Mouse (Mus musculus): ENCODE data around the gene Gm44973.
"Not testable (repeated sequence)": the region's sequence is repeated elsewhere in the genome, so short reads cannot be mapped to it uniquely, and the experiment has no call there.

Gm44973 gene

GRCm38 (mm10) chr7:5017352-5017751, 2.1 kb downstream of the Gm44973 start:
- DNase-seq = peak in 1 of 2 experiments; percentile 49

DNA sequence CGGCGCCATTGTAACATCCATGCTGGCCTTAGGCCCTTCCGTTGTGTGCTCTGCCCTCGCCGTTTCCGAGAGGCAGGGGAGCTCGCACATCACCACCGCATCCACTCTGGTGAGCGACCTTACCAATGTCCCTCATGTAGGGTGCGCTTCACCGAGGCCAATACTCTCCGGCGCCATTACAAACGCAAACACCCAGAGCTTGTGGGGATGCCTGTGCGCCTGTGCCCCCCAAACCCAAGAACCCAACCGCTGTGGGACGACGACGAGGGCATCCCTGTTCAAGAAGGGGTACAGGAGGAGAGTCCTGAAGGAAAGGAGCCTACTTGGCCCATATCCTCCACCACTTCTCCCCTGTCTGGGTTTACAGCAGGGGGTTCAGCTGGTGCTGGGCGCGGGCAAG, 2.6 kb downstream of the Gm44973 start:
- no peak for DNase-seq

- not testable (repeated sequence) for DNase-seq
Observed at GRCm38 (mm10) chr7:5019576-5019975, 4.3 kb downstream of the Gm44973 start.

GRCm38 (mm10) chr7:5020000-5020681, 4.8 kb downstream of the Gm44973 start, which contains the start of the genes Zfp865 and Ccdc106:
TSS of gene Zfp865 (plus strand) at chr7:5020376.
TSS of gene Ccdc106 (plus strand) at chr7:5020553.
- peak; percentile 96 to 99 for DNase-seq

GRCm38 (mm10) chr7:5020685-5021084, 5.4 kb downstream of the Gm44973 start:
- DNase-seq = no peak

DNA sequence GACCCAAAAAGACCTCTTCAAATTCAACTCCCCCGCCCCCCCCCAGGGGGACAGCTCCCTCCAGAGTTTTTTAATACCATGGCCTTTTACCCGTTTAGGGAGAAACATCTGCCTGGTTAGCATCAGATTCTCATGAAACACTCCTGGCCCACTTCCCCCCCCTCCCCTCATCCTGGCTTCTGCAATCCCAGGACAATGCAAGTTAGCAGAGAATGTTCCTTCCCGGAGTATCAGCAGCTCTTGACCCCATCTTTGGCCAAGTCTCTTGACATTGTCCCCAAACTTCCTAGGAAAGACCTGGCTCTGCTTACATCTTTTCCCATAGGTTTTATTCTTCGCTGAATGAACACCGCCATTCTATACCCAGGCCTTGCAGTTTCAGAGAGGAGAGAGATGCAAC, 5.9 kb downstream of the Gm44973 start:
- DNase-seq = peak in 1 of 2 experiments; percentile 28

- DNase-seq = no peak
Observed at GRCm38 (mm10) chr7:5029543-5029942, 14.2 kb downstream of the Gm44973 start.

DNA sequence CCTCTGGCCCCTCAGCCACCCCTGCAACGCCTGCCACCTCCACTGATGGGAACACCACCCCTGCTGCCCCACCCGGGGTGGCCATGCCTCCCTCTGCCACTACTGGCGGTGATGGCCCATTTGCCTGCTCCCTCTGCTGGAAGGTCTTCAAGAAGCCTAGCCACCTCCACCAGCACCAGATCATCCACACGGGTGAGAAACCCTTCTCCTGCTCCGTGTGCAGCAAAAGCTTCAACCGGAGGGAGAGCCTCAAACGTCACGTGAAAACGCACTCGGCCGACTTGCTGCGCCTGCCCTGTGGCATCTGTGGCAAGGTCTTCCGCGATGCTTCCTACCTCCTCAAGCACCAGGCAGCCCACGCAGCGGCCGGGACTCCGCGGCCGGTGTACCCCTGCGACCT, 14.7 kb downstream of the Gm44973 start:
- DNase-seq = no peak

- no peak for DNase-seq
Observed at GRCm38 (mm10) chr7:5030554-5031275, 15.4 kb downstream of the Gm44973 start.

- no peak for DNase-seq
Observed at GRCm38 (mm10) chr7:5031496-5031895, 16.2 kb downstream of the Gm44973 start.

GRCm38 (mm10) chr7:5033818-5034217, 18.5 kb downstream of the Gm44973 start, which contains the start of gene 4632433K11Rik:
TSS of gene 4632433K11Rik (plus strand) at chr7:5034118.
- DNase-seq = no peak

- DNase-seq = no peak
Observed at GRCm38 (mm10) chr7:5035628-5036027, 20.3 kb downstream of the Gm44973 start.

DNA sequence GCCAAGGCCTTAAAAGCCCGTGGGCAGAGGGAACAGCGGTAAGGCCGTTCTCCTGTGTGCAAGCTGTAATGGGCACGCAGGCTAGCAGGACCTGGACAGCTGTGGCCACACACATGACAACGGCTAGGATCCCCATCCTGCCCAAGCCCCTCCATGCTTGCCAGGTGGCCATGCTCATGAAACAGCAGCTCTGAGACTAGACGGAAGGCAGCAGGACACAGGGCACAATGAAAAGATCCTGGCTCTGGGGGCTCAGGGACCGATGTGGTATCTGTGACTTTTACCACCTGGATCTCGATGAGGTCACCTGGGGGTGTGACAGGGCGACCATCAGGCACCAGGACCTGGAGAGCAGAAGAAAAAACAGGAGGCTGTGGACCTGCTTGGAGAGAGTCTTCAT, 20.8 kb downstream of the Gm44973 start:
- DNase-seq = no peak

GRCm38 (mm10) chr7:5037026-5037425, 21.7 kb downstream of the Gm44973 start:
- no peak for DNase-seq

DNA sequence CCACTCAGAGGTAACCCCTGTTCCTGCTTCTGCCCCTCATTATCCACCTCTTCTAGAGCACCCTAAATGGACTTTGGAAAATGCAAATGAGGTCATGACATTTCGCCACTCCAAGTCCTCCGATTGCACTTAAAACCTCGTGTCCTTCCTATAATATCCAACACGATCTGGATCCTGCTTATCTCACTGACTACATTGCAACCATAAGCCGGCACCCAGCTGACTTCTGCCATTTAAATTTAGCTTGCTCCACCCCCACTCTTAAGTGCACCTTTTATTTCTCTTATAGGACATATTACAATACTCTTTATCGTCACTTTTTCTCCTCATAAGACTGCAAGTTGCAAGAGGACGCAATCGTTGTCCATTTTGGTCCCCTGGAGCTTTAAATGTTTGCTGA, 22.2 kb downstream of the Gm44973 start:
- DNase-seq = no peak

- DNase-seq = peak; percentile 95 to 96
Observed at GRCm38 (mm10) chr7:5038109-5038732, 22.9 kb downstream of the Gm44973 start, which contains the start of gene Zfp784. TSS of gene Zfp784 (minus strand) at chr7:5038446.

GRCm38 (mm10) chr7:5038940-5039339, 23.6 kb downstream of the Gm44973 start:
- no peak for DNase-seq

DNA sequence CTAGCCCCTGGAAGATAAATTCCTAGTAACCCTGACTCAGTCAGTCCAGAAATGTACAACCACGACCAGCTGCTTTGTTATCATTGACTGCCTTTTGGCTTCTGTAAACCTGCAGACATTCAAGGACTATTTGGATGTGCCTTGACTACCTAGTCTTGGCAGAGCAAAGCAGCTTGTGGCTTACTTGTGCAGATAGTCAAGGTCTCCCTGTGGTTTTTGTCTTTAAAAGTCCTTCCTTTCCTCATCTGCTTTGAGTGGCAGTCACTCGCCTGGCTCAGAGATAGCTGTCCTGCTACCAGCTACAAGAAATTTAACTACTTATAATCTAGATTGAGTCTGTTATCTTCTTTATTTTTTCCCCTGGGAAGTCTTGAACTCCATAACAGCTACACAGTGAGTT, 29.7 kb downstream of the Gm44973 start:
- DNase-seq = no peak

GRCm38 (mm10) chr7:5046112-5046511, 30.8 kb downstream of the Gm44973 start:
- no peak for DNase-seq

- DNase-seq = no peak
Observed at GRCm38 (mm10) chr7:5047313-5047712, 32.0 kb downstream of the Gm44973 start.

DNA sequence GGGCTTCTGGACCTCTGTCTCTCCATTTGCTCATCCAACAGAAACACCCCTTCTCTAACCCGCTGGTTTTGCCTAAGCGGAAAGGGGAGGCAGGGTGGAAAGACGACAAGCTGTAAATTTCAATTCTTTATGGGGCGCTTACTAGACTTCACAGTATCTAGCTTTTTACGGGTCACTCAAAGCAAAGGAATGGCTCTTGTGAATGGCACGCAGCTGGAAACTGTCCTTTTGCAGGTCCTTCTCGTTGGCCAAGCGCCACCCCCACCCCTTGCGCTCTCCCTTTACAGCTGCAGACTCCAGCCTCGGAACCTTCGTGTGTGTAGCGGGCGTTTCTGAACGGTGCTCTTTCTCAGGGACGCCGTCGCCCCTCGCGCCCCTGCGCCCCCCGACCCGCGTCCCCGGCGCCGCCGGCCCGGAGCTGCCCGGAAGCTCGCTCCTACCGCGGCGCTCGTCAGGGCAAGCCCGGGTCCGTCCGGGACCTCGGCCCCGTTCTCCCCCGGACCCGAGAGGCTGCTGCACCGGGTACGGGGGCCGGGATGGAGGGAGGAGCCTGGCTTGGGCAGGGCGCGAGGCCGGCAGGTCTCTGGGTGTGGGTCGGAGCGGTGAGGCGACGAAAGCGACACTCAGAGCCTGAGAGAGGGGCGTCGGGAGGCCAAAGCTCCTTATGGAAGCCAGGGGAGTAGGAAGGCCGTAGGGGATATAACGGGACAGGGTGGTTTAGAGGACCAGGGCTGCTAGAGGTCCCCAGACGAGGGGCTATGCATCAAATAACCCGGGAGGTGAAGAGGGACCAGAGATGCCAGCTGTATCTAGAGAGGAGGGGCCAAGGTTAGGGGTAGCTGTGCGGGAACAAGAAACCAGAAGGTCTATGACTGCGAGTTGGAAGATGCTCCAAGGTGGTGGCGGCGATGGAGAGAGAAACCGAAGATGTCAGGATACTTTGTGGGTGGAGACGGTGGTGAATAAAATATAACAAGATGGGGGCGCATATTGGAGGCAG, 36.2 kb downstream of the Gm44973 start, which contains the start of gene Zfp580:
Gene Zfp580, plus strand, starts transcription at position 346 of the 1,000 bp plus-strand sequence.
- DNase-seq = peak; percentile 92

GRCm38 (mm10) chr7:5052438-5052837, 37.1 kb downstream of the Gm44973 start:
- DNase-seq = no peak
